Mouse (Mus musculus) erythroblast, adult 5-6 weeks (primary cell): ENCODE results near the gene Furin. TPM values are rescaled to one million over a fixed set of nuclear protein-coding genes. Genes with fewer than 3 reads are reported as not detected.
A peak's percentile ranks its signal among the peaks of the same experiment; 100 is the strongest.

ENCODE experiments used
- ATAC-seq: replicated peaks from 2 replicates; pipeline ENCODE4 v1.8.0; 2016; ENCODE audit warnings: moderate number of reproducible peaks, mild to moderate bottlenecking, moderate TSS enrichment, inconsistent platforms; ENCODE audit not compliant: poor library complexity, low FRiP score, severe bottlenecking
- total RNA-seq, 2 experiments: library from RNA; stranded (forward) in 1 of 2; stranded (reverse) in 1 of 2; fragments of 150-400 nt in 1 of 2; fragments of 200-764, 138-1000 nt in 1 of 2; gene quantifications; 2 replicates each; pipeline versions ENCODE4 v1.2.3 to v1.2.4; 2015 to 2017; ENCODE audit warnings: low replicate concordance in 2 of 2

The Furin gene
- total RNA-seq, 2 experiments from 2014 or later: 23.1 to 29.1 TPM

DNA sequence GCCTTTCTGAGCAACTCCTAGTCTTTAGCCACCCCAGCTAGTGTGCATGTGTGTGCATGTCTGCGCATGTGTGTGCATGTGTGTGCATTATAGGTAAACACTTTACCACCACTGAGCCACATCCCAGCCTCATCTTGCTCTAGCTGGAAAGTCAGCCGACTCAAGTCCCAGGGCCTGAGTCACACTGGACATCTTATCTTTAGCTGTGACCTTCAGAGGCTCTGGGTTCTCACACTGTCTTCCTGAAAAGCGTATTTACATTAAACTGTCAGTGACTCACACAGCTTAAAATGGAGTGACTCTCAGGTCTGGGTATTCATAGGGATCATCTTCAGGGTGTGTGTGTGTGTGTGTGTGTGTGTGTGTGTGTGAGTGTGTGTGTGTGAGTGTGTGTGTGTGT lies 30.4 kb upstream of the Furin start:
- 0 out of 2 replicates have a peak, but pooled peaks have one; percentile 23 for ATAC-seq

DNA sequence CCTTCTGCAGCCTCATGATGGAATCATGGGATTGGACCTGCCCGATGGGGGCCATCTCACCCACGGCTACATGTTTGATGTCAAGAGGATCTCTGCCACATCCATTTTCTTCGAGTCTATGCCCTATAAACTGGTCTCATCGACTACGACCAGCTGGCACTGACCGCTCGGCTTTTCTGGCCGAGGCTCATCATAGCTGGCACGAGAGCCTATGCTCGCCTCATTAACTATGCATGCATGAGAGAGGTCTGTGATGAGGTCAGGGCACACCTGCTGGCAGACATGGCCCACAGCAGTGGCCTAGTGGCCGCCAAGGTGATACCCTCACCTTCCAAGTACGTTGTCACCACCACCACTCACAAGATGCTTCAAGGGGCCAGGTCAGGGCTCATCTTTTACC lies 24.4 kb upstream of the Furin start:
- no peak for ATAC-seq

DNA sequence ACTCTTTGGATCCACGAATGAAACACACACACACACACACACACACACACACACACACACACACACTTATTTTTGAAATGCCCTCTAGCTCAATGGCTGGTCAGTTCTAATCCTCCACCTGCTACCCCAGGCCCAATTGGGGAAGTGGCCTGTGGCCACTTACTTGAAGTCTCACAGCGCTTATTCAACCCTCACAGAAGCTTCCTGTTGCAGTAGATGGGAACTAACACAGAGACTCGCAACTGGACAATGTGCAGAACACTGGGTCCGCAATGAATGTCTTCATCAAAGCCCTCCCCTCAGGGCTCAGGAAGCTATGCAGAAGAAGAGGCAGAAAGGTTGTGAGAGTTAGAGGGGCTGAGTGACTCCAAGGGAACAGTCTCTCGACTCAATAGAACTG lies 22.5 kb upstream of the Furin start:
- ATAC-seq: no peak

DNA sequence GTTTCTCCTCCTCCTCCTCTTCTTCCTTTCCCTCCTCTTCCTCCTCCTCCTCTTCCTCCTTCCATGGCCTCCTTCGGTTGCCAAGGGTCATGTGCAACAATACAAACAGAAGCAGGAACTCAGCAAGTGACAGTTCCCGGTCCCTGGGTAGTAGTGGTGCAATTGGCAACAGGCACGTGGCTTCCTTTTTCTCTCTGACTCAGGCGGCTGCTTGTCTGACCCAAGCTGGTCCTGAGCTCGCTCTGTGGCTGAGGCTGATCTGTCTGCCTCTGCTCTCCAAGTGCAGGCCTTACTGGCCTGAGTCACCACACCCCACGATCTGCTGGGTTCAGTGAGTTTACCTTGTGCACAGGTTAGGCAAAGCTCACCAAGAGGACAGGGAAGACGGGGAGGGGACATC lies 21.1 kb upstream of the Furin start:
- ATAC-seq: no peak

DNA sequence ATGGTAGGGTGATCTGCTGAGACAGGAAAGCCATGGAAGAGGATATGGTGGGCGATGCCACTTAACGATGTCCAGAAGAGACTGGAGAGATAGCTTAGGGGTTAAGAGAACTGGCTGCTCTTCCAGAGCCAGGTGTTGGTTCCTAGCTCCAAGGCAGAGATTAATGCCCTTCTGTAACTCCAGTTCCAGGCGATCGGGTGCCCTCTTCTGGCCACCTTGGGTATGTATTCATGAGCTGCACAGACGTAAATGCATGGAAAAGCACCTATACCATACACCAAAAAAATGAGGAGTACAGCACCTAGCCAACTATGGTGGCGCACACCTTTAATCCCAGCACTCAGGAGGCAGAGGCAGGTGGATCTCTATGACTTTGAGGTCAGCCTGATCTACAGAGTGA lies 19.5 kb upstream of the Furin start:
- peak; percentile 51; the same call in 1 of the 2 replicates for ATAC-seq

DNA sequence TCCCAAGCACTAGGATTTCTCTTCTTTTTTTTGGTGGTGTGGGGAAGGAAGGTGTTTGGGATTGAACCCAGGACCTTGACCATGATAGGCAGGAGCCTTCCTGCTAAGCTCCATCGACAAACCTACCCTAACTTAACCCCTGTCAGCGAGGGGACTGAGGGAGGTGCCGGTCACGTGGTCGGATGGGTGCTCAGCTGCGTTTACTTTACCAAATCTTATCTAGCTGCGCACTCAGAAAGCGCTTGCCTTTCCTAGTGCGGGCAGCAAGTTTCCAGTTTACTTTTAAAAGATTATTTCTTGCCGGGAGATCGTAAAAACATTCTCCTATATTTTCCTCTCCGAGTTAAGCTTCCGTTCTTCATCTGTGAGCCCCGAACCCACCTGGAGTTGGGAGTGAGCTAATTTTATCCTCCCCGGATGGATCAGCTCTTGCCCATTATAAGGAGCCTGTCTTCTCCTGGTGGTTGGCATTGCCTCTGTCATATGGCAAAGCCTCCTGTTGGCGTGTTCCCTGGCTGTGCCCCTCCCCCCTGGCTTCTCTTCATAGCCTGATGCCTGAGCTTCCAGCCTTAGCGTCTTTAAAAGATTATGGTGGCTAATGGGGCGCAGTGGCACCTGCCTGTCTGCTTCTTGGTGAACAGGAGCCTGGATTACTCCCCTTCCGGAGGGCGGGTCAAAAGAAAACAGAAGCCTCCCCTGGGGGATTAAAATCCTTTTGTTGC lies 17.7 kb upstream of the Furin start:
- ATAC-seq: peak; percentile 72

DNA sequence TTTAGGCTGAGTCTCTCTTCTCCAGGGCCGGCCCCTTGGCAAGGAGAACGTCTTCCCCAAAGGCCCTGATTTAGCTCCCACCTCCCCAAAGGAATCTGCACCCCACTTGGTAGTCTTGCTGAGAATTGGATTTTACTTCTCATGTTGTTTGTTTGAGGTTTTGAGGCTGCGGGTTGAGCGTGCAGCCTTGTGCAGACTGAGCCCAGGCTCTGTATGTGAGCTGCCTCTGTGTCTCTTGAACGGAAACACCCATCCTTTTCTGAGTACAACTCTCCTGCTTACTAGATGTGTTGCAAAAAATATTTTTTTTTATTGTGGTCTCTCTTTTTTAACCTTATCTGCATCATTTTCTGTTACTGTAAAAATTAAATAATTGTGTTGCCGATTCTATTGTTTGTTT lies 16.3 kb upstream of the Furin start:
- ATAC-seq: no peak

DNA sequence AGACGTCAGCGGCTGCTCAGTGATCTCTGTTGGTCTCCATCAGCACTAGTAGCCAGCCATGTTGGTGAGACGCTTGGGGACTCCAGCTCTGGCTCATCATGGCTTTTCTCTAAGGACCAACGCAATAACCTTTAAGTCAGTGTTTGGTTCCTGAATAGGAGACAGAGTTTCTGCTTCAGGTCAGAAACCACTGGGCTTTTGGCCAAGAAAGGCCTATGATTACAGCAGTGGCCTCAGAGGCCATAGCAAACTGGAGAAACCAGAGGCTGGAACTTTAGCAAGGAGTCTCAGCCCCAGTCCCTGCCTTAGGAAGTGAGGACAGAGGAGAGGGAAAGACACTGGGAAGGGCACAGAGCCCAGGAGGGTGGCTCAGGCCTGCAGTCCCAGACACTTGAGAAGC lies 15.3 kb upstream of the Furin start:
- no peak for ATAC-seq

DNA sequence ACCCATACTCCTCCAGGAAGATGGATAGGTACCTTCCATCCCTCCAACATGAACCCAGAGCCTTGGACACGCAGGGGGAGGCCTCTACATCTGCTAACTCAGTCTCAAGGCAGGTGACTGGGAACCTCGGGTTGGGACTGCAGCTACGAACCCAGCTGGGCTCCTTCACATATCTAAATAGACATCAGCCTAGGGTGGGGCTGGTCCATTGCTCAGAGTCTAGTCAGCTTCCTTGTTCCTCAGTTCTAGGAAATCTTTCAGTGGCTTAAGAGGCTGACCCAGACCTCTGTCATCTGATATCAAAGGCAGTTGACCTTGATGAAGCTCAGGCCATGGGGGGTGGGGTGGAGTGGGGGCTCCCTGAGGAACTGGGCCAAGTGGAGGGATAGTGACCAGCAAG lies 14.0 kb upstream of the Furin start:
- ATAC-seq: no peak

DNA sequence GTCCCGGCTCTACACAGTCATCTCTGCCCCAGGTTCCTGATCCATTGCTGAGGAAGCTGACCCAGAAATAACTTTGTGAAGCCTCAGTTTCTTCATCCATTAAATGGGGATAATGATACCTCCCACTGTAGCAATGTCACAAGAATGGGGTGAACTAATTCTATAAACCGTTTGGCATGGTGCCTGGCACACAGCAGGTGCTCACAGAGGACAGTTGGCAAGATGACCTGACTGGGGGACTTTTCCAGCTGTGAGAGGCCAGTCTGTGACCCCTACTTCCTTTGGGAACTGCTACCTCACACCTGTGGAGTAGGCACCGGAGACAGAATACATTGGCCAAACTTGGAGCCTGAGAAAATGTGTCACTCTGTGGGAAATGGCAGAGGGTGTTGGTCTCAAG lies 12.8 kb upstream of the Furin start:
- ATAC-seq: no peak

DNA sequence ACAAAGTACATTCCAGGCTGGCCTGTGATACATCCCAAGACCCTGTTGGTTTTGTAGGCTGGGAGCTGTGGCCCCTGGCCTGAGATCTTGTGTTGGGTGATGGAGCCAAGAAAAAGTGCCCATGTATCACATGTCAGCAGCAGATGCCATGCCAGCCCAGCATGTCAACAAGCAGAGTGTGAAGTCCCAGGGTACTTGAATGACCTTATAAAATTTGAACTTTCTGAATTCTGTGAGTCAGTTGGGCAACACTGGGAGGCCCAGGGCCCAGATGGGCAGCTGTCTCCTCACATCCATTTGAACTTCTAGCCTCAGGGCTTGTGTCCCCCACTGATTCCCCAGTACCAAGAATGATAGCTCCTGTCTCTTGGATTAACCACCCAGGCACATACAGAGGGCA lies 12.4 kb upstream of the Furin start:
- no peak for ATAC-seq

DNA sequence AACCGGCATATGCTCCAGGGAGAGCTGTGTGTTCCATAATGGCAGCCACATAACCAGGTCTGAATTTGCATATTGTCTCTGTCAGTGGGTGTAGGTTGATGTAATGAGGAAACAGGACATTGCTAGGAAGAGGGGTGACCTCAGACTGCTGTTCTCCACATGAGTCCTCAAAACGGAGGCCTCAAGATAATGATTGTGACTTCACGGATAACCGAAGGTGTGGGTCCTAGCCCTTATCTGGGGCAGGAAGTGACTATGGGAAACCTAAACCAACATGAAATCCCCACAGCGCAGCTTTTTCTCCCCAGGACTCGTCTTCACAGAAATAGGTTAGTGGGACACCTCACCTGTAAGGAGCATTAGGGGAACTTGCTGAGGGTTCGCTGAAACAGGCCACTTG lies 11.7 kb upstream of the Furin start:
- ATAC-seq: no peak

DNA sequence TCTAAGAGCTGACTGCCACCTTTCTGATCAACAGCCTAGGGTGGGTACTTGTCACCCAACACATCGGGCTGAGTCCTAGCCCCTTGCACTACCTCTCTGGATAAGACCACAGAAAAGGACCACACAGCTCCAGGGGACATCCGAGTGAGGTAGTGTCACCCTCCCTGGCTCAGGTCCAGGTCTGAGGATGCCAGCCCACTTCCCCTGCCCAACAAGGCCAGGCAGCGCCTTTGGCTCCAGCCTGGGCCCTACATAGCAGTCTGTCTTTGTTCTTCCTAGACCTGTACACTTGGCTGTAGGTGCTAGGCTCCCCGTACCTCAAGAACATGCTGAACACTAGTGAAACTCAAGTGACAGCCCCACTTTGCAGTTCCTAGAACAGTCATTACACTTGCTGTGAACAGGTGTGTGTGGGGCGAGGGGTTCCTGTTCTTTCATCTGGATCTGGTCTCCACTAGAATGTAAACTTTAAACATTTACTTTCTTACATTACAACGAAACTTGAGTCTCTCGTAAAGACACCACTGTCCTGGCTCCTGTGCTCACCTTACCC lies 9.1 kb upstream of the Furin start:
- ATAC-seq: no peak

DNA sequence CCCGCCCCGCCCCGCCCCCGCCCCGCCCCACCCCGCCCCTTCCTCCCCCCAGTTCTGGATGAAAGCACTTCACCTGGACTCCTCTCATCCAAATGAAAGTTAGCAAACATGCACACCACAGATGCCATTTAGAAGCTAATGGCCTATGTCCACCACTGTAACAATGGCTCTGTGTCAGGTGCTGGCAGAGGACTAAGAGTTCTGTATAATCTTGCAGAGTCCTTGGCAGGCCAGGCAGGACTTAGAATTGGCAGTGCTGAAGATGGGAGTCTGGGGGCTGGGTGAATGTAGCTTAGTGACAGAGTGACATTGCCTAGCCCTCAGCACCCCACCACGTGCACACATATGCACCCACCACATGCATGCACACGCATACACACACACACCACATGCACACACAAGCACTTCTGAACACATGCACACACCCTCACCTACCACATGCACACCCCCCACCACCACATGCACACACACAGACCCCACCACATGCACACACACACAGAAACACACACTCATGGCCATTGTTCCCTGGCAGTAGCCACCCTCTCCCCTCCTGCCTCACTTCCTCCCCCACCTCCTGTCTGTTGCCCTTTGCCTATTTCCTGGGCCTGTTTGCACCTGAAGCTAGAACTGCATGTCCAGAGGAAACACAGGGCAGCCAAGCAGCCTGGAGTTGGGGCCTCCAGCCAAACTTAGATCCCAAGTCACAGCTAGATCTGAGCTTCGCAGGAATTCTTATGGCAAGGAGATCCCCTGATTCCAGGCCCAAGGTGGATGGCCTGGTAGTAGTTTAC lies 8.5 kb upstream of the Furin start:
- ATAC-seq: no peak

DNA sequence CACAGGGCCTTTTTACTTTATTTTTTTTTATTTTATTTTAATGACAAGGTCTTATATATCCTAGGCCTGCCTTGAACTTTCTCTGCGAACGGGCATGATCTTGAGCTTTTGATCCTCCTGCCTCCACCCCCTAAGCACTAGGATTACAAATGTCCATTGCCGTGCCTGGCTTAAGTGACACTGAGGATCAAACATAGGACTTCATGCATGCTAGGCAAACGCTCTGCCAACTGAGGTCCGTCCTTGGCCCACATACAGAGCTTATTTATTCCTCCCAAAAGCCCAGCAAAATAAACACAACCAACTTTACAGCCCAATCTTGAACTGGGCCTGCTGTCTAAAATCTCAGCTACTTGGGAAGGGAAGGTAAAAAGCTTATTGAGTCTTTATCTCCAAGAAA lies 7.5 kb upstream of the Furin start:
- ATAC-seq: no peak

DNA sequence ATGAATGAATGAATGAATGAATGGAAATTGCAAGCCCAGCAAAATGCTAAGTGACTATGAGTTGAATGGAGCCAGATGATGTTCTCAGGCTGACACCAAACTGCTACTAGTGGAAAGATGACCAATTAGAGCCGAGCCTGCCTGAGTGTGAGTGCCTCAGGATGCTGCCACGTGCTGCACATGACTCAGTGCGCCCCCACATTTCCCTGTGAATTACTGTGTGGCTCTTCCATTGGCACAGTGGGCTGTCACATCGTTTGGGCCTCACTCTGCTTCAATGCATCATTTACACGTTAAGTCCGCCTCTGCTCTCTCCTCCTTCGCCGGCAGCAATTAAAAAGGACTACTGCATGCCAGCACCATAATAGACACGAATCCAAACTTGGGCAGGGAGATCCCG lies 7.0 kb upstream of the Furin start:
- no peak for ATAC-seq

DNA sequence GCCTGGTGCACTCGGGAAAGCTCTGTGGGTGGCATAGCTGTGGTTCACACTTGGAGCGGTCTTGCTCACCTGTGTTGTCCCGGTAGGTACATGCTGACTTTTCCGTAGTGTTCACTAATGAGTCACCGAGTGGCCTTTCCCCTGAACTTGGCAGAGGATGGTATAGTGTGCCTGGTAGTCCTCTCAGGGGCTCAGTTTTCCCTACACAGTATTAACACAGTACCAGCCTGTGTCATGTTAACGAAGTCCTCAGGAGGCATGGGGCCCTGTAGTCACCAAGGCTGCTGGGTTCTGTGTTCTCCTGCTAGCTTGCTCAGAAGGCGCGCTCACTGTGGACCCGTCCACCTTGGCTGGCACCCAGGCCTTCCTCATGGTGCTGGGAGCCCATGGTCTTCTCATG lies 5.1 kb upstream of the Furin start:
- no peak for ATAC-seq

DNA sequence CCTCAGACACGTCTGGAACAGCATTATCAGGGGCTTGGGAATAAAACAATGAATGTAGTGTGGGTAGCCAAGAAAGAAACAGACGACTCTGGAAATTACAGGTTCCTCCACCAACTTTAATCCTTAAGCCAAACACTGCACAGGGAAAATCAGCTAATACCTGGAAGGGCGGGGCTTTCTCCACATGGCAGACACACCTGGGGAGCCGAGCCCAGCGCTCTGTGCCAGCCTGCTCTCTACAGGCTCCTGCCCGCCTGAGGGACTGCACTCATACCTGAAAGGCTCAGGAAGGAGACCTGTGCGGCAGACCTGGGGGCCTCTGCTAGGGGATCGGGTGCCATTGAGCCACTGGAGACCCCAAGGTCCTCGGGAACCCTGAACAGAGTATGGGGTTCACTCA lies 2.5 kb upstream of the Furin start:
- no peak for ATAC-seq

DNA sequence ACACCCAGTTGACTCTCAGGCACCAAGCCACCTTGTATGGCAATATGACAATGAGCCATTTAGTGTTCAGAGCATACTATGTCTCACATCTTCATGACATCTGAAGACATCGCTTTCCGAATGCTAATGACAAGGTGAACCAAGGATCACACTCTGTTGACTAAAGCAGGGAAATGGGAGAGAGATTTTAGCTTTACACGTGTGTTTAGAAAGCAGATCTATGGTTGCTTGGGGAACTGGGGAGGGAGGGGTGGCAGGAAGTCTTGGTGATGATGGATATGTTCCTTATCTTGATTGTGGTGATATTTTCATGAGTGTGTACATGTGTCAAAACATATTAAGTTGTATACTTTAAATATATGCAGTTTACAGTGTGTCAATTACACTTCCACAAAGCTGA lies 950 bp upstream of the Furin start:
- no peak for ATAC-seq

DNA sequence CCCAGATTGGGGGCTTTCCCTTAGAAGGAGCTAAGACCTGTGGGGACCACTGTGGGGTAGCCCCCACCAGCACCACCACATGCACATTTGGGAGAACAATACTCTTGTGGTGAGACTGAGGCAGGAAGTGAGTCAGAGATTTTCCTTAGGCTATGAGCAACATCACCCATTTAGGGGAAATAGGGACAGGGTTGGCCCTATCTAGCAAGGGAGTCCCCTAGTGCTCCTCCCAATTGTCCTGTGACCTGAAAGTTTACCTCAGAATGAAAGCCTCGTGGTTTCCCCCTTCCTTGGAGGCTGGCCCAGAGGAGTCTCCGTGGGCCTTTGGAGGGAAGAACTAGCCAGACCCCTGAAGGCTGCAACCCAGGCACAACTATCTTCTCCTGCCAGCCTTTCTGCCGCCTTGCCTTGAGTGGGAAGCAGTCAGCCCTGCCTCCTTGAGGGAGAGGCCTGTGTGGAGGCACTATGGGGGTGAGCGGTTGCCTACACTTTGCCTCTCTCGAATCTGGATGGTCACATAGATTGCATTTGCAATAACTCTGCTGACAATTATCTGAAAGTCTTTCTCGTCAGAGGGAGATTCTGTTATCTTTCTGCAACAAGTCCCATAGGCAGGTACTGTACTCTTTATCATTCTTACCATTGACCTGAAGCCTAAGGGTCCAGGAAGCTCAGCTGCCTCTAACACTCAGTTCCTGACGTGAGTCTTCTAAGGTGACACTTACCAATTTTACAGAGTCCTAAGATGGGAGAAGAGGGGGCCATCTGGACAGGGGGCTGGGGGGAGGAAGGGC lies 938 bp downstream of the Furin start:
- no peak for ATAC-seq

DNA sequence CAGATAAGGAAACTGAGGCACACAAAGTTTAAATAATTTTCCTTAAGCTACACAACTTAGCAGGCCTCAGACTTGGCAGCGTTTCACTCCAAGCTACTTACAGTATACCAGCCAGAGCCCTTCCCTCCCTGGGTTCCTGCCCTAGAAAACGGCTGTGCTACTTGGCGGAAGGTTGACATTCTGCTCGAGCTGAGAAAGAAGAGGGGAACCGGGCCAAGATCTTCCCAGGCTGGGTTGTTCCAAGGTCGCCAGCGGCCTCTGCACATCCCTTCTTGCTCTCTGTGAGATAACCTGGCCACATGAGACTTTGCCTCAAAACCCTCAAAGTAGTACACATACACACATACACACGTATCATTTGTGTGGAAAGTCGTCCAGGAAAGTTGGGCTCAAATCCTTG lies 1.7 kb downstream of the Furin start:
- ATAC-seq: no peak
